Mouse (Mus musculus) heart, postnatal 10 days (tissue): ENCODE data around the gene Nupl1. TPM values are rescaled to one million over a fixed set of nuclear protein-coding genes. Genes with fewer than 3 reads are reported as not detected.

Source experiments
- DNase-seq, 2 experiments: peaks; one replicate each; pipeline ENCODE4 v3.0.0; 2021
- intact Hi-C: fragments of 180-260 bp; cut with DNase I; formaldehyde crosslinking; loops from one replicate; pipeline ENCODE4 v1.15.1; 2025
- total RNA-seq, 2 experiments: library from RNA; stranded (reverse); gene quantifications; 2 replicates each; pipeline ENCODE4 v1.2.3; 2021

The Nupl1 gene
- not detected for total RNA-seq

DNA sequence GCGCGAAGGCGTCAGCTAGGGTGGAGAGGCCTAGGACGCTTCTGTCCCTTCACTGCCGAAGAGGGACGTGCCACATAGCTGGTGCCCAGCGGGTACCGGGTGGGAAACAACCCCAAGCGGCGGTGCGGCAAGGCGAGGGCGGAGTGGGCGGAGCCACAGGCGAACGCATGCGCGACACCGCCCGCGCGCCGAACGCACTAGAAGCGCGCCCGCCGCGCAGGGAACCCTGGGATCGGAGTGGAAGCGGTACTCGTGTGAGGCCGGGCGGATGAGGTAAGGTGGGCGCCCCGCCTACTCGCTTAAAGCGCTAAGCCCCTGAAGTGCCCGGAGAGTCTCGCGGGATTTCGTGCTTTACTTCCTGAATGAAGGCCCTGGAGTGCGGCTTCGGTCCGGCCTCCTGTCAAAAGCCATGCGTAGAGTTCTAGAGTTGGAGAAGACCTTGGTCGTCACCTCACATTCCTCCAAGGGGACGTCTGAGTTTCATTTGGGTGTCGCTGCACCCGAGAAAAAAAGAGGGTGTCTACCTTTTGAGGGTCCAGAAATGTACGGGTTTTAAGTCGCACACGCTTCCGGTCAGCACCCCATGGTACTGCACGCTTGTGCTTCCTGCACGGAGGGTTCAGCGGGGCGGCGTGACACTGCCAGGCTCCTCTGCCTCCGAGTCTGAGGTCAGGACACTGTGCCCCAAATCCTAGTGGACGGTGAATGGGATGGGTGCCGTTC lies at the start of gene Nupl1, which contains the start of gene Gm49336:
Gene Nupl1, minus strand, starts transcription at position 151 of the 723 bp plus-strand sequence.
Gene Gm49336, minus strand, starts transcription at position 227 of the 723 bp plus-strand sequence.
- peak; percentile 98 to 99 for DNase-seq
- intact Hi-C loops = loop anchor here (5.0 kb wide), 1 partner anchor 51 kb away; no protein-coding TSS in a partner anchor

DNA sequence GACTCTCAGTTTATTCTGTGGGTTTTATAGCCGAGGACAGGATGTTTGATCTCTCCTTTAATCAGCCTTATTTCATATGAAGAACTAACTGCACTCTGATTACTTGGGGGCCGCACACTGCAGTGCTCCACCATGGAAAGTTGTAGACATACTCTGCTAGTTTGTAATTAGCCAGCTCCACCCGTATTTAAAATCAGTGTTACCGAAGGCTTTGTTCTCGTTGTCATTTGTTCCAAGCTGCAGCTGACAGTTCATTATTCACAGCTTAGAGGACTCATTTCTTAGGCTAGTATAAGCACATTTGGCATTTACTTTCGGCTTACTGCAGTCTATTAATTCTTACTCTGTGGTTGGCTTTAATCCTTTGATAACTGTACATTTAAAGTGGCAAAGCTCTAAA lies 49.8 kb upstream of the Nupl1 start:
- DNase-seq = no peak
- intact Hi-C loops = loop anchor here (5.0 kb wide), 1 partner anchor 49 kb away; the partner anchor contains the start of genes Gm49336 and Nupl1

DNA sequence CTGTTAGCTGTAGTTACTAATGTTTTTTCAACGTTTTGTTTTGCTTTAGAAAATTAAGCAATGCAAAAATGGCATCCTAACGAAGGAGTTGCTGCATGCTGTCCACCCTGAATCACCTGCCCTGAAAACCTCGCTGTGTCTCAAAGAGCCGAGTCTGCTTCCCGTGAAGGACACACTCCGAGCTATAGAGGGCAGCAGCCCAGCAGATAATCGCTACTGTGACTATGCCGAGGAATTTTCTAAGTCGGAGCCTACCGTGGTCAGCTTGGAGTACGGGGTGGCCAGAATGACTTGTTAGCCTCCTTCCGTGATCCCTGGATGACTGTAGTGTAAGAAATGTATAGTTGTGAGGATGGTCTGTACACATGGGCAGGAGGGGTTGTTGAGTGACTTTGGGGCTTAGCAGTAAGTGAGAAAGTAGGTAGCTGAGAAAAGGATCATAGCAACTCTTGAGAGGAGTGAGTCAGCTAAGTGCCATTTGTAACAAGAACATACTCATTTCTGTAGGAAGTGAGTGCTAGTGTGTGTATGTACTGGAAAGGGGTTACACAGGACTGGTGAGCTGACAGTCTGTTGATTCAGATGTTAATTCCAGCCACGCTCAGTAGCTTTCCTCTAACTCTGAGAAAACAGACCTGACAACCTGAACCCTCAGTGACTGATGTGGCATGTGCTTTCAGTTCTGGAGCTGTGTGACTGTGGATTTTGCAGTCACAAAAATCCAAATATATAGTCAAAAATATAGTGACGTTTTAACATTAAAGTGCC lies 49.2 kb upstream of the Nupl1 start:
- DNase-seq = no peak
- intact Hi-C loops = loop anchor here (5.0 kb wide), 1 partner anchor 48 kb away; the partner anchor contains the start of genes Gm49336 and Nupl1

DNA sequence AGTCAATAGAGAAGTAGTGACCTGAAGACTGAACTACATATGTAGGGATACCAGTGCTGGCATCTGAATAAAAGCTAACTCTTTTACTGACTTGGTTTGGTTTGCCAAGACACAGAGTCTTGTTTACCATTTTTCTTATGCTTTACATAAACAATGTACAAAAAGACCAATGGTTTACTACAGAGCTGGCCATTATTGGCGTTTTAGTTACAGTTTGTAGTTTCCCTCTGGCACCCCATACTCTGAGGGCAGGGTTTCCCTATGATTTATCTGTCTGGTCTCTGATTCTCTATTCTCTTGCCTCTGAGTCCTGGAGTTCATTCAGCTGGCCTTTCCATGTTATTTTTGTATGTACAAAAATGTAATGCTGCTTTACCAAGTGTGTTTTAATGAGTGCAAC lies 44.3 kb upstream of the Nupl1 start:
- DNase-seq = no peak
- intact Hi-C loops = no loop called here

DNA sequence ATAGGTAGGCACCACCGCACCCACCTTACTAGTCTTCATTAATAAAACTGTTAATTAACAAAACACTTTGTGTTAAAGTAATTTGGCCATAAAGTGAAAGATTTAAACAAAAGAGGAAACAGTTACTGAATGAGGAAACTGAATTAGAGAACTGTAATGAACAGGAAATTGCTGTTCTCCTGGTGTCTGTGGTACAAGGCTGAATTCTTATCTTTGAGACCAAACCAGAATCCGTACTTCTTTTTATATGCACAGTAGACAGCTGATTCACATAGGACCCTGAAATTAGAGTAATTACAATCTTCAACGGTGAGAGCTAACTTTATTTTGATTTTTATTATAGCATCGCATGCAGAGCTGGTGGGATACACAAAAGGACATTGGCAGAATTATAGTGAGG lies 39.1 kb upstream of the Nupl1 start:
- intact Hi-C loops = no loop called here
- no peak for DNase-seq

DNA sequence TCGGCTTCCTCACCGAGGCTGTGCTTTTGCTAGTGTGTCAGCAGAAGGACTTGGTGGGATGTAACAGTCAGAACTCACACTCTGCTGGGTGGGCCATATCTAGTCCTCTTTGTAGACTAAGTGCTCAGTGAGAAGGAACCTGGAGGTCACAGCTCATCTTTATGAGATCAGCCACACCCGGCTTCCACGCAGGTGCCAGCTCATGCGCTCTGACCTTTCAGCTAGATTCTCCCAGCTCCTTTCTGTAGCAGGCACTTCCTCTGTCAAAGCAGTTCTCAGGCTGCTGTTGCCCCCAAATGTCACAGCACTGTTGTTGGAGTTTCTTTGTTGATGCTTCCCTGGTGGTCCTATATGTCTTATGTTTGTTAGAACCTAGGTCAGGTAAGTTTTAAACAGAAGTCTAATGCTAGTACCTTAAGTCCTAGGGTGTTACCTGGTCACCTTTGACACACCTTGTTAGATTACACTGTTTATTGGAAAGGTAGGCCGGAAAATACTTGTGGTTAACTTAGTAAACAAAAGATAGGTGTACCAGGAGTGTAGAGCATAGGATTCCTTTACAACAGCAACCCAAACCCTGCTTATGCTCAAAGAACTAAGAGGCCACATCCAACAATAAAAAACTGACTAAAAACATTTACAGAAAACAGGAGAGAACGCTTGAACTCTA lies 35.1 kb upstream of the Nupl1 start:
- no peak for DNase-seq
- intact Hi-C loops = no loop called here

DNA sequence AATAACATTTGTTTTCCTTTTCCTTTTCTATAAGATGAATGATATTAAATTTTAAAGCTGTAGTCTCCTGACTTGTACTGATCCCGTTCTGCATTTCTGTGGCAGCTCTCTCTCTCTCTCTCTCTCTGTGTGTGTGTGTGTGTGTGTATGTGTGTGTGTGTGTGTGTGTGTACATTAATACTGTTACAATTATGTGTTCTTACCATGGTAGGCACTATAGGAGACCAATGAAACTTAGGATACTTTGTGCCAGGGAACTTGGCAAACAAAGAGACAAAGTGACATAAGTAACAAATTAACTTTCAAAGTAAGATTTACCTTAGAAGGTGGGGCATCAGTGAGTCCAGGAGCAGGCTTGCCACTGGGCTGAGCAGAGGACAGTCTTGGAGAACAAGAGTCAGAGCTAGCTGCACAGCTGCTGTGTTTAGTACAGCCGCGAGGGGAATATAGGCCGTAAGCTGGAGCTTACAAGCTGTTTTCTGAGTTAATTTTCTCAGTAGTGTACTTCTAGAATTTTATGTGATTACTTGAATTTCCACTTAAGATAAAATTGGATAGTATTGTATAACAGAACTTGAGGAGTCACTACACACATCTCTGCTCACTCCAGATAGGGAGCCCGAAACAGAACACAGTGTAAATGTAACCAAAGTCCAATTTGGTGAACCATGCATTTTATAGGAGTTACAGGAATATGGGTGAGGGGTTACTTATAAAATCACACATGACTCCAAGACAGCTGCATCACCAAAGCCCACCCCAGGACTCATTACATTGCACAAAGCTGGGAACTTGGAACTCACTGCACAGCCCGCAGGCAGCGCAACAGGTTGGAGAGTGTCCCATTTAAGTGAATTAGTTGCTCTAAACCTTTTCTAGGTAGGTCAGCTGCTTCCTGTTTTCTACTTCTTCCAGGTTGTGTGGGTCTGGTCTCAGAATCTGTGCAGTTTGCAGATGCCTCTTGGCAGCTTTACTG lies 24.4 kb upstream of the Nupl1 start:
- DNase-seq = no peak
- intact Hi-C loops = no loop called here

DNA sequence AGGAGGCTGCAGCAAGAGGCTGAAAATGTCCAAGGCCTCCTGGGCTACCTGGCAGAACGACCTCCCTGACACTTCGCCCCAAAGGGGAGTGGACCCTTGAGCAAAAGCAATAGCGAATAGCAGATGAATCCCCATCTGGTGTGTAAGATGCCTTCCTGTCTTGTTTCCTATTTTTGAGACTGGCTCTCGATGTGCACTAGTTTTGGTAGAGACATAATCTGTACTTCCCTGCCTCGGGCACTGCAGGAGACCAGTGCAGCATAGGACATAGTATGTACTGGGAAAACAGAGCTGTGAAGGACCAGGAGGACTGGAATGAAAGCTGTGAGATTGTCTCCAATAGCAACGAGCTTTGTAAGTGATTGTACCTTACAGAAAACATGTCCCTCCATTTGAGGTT lies 22.1 kb upstream of the Nupl1 start:
- no peak for DNase-seq
- intact Hi-C loops = no loop called here

DNA sequence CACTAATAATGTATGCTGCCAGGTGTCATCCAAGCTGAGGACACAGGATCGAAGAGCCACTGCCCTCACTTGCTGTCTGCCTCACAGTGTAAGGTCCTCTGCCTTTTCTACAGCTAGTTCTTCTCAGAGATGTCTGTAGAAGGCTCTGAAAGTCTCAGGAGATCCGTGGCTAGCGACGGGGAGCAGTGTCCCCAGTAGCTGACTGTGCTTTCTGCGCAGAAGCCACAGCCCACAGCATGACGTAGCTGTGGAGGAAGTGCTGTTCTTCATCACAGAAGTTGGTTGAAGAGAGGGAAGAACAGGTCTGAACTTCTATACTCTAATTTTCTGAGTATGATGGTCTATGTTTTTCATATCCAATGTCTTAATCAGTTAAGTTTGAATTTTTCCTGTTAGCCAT lies 18.1 kb upstream of the Nupl1 start:
- peak in 1 of 2 experiments; percentile 14 for DNase-seq
- intact Hi-C loops = no loop called here

DNA sequence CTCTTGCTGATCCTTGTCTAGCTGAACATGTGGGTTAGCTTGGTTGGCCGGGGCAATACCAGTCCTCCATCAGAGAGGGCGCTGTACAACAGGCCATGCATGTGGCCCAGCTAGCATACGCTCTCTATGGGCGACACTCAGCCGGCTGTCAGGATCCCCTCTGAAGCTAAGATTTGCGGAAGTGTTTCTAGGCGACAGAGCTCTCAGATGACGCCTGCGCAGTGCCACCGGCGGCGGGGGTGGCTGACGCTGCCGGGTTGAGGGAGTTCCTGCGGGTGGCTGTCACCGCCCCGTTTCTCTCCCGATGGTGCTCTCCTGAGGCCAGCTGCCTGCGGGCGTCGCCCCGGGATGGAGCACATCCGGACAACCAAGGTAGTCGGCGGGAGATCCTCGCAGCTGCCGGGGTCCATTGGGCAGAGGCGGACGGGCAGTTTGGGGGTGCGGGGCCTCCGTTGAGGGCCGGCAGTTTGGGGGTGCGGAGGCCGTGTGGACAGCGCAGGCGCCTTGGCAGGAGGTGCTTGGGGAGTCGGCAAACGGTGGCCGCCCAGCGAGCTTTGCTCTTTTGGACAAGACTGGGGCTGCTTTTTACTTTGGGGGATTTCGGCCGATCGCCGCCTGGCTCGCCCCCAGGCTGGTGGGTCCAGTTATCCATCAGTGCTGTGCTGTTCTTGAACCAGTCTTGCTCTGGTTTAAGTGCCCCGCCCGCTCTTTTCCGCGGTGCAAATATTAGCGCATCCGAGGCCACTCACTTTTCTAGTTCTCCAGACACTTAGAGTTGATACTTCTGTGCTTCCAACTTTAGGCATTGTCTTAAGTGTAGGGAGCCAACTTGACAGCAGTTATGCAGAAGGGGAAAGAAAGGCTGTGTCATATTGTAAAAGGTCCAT lies 14.0 kb upstream of the Nupl1 start, which contains the start of gene Mtmr6:
Gene Mtmr6, plus strand, starts transcription at position 239 of the 887 bp plus-strand sequence.
- intact Hi-C loops = no loop called here
- DNase-seq = peak; percentile 96 to 97

DNA sequence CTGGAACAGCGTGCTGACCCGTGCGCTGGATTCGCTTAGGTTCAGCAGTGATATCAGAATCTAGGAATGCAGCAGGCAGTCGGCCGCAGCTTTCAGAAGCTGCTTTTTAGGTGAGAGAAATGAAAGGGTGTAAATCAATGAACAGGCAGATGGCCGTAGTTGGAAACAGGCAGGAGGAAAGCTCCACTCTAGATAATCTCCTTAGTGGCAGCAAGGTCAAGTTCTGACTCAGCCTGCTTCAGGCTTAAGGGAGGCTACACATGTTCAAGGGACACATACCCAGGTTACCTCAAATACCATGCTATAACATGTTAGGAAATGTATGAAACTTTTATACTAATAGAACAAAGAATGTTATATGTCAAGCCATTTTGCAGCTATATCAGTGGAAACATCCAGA lies 11.1 kb upstream of the Nupl1 start:
- intact Hi-C loops = no loop called here
- no peak for DNase-seq

DNA sequence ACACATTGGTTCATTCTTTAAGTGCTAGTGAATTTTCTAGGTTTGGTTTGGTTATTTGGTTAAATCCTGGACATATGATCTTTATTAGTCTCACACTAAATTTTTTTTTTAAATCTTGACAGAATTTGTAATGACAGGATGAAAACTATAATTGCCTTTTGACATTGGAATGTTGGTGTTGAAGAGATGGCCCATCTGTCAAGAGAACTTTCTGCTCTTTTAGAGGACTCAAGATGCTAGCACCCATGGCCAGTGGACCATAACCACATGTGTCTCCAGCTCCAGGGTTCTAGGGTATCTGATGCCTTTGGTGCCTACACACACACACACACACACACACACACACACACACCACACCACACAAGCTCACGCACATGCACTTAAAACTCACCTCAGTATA lies 6.6 kb upstream of the Nupl1 start:
- no peak for DNase-seq
- intact Hi-C loops = no loop called here

DNA sequence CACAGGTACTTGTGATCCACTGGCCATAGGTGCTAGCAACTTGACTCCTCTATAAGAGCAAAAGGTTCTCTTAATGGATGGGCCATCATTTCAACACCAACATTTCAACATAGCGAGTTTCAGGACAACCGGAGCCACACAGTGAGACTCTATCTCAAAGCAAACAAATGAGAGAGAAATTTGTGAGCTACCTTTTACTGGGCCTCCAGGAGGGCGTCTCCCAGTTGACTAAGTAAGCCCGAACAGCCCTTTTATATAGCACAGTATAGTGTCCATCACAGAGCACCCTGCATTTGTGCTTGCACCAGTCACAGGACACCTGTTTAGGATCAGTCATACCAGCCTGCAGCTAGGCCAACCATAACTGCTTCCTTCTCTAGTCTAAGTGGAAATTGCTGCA lies 5.9 kb upstream of the Nupl1 start:
- no peak for DNase-seq
- intact Hi-C loops = no loop called here

DNA sequence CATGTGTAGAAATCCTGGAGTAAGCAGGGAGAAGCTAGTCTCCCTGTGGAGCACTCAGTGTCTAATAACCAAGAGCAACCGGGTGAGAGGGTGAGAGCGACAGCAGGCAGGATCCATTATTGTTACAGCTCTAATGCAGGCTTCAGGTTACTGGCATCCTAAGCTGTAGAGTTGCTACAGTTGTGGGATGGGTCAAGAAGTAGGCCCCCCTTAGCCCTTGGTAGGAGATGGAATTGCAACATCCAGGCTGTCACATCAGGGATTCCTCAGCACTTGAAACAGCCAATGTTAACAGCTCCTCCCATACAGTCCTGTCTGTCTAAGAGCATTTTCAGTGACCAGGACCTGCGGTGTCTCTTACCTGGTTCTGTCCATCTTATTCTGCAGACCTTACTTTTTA lies 5.1 kb upstream of the Nupl1 start:
- DNase-seq = no peak
- intact Hi-C loops = no loop called here

DNA sequence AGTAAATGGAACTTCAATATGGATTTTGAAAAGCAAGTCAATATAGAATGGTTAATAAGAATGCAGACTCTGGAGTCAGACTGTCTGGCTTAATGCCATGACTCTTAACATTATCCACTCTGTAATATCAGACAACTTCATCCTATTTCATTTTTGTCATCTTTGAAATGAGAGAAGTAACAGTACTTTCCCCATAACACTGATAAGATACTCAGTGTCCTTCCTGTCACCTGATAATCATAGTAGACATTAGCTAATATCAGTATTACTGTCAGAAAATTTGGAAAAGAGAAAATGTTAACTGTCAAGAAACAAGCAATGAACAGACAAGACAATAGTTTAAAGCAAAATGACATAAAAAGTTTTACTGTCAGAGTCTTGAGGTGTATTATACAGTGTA lies 3.5 kb upstream of the Nupl1 start:
- intact Hi-C loops = loop anchor here (5.0 kb wide), 1 partner anchor 48 kb away; no protein-coding TSS in a partner anchor
- DNase-seq = no peak

DNA sequence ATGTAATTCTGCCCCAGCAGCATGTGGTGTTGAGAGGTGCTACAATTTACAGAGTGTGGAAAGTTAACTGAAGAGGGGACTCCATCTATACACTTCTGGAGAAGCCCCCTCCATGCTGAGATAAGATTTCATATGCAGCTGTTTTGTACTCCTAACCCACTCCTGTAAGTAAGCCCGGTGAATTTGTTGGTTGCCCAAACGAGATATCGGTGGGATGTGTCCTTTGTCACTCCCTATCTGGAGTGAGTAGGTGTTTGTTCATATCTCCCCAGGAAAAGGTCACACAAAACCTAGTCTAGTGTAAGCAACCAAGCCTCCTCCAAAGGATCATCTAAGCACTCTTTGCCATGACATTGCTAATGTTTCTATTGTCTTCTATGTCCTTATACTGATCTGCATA lies 2.2 kb upstream of the Nupl1 start:
- DNase-seq = no peak
- intact Hi-C loops = loop anchor here (5.0 kb wide), 1 partner anchor 49 kb away; no protein-coding TSS in a partner anchor

DNA sequence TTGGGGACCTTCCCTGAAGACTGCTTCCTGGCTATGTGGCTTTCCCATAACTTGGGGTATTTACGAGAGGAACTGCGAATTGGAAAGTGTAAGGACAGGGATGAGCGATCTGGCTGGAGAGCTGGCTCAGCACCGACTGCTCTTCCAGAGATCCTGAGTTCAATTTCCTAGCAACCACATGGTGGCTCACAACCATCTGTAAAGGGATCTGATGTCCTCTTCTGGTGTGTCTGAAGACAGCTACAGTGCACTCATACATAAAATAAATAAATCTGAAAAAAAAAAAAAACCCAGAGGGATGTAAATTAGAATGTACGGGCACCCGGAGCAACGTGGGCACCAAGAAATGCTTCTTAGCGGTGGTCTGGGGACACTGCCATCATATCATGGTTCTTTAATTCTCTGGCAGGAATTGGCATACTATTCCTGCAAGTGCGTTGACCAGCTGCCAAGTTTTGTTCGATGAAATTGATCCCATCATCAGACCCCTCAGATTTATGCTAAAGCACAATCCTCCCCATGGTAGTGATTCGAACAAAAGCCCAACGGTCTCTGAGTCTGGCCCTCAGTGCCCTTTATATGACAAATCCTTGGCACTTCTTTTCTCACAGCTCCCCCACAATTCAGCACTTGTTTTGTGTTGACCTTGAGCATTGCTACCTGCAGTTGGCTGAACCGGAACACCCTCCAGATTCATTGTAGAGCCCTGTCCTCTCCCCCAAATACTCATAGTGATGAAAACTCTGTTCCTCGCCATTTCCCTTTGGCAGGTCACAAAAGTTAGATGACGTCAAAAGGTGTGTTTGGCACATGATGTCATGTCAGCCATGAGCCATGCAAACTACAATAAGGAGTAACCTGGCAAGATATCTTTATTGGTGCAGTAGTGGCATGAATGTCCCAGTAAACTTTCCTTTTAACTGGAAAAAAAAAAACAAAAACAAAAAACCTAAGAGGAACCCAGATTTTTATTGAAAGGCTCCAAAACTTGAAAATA lies 1.1 kb upstream of the Nupl1 start:
- intact Hi-C loops = loop anchor here (5.0 kb wide), 1 partner anchor 50 kb away; no protein-coding TSS in a partner anchor
- peak; percentile 10 to 25 for DNase-seq

DNA sequence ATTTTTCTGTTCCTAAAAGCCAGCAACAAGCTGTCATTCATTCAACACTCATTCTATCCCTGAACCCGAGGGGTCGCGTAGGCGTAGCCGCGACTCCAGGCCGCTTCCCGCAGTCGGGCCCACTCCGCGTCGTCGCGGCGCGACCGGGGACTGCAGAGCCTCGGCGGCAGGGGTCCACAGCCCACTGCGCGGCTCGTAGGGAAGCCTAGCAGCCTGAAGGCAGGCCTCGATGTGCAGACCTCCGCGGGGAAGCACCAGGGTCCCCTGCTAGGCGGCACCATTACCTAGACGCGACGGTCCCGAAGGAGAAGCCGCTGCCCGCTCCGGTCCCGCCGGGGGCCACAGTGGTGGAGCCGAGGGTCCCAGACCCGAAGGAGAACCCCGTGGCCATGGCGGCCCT lies 352 bp downstream of the Nupl1 start:
- intact Hi-C loops = loop anchor here (5.0 kb wide), 1 partner anchor 51 kb away; no protein-coding TSS in a partner anchor
- DNase-seq = no peak
